Mouse (Mus musculus) liver, embryonic 11.5 days (tissue): ENCODE data around the gene Pln. TPM values are rescaled to one million over a fixed set of nuclear protein-coding genes. Genes with fewer than 3 reads are reported as not detected.

ENCODE experiments used
- ATAC-seq: fragments of 200-750 bp; cut with Nextera tagmentation; replicated peaks from 2 replicates; pipeline ENCODE4 v1.8.0; 2017; ENCODE audit warnings: moderate number of reproducible peaks, mild to moderate bottlenecking, moderate TSS enrichment, moderate library complexity; ENCODE audit not compliant: low FRiP score
- DNase-seq: peaks from one replicate; pipeline ENCODE4 v3.0.0-alpha.2; 2017; ENCODE audit warnings: low spot score
- H3K27ac ChIP-seq: fragments of 300-500 bp; sonication (generic); 2 replicates; pipeline ENCODE4 v1.5.1; 2014; ENCODE audit warnings: mild to moderate bottlenecking, low read depth, low read length, control low read depth
- H3K27me3 ChIP-seq: fragments of 300-500 bp; sonication (generic); replicated peaks from 2 replicates; pipeline ENCODE4 v1.6.1; 2014; ENCODE audit warnings: low read length, mixed read lengths; ENCODE audit not compliant: control insufficient read depth, insufficient read depth
- H3K36me3 ChIP-seq: fragments of 300-500 bp; sonication (generic); 2 replicates; pipeline ENCODE4 v1.6.1; 2014; ENCODE audit warnings: mild to moderate bottlenecking, low read length, moderate library complexity, mixed read lengths; ENCODE audit not compliant: control insufficient read depth, insufficient read depth
- H3K4me1 ChIP-seq: fragments of 300-500 bp; sonication (generic); replicated peaks from 2 replicates; pipeline ENCODE4 v1.6.1; 2014; ENCODE audit warnings: low read length, mixed read lengths; ENCODE audit not compliant: control insufficient read depth, insufficient read depth
- H3K4me2 ChIP-seq: fragments of 300-500 bp; sonication (generic); 2 replicates; pipeline ENCODE4 v1.6.1; 2014; ENCODE audit warnings: mild to moderate bottlenecking, control low read depth, moderate library complexity
- H3K4me3 ChIP-seq: fragments of 300-500 bp; sonication (generic); 2 replicates; pipeline ENCODE4 v1.5.1; 2014; ENCODE audit warnings: low read depth, low read length, control low read depth
- H3K9ac ChIP-seq: fragments of 300-500 bp; sonication (generic); 2 replicates; pipeline ENCODE4 v1.6.1; 2014; ENCODE audit warnings: low read depth, low read length, control low read depth
- H3K9me3 ChIP-seq: fragments of 300-500 bp; sonication (generic); 2 replicates; pipeline ENCODE4 v1.6.1; 2016; ENCODE audit warnings: low read length, inconsistent platforms, mixed read lengths; ENCODE audit not compliant: control insufficient read depth
- WGBS: fragments of 180-500 bp; shearing (Covaris S2); extraction: QIAGEN DNeasy Blood & Tissue Kit; methylation state at CpG from one replicate; pipeline ENCODE4 v1.1.7; 2014; 5-methylcytosine and 5-hydroxymethylcytosine counted together
- polyA plus RNA-seq: library from polyadenylated mRNA; unstranded; fragments of >200 nt; fragmentation: Nextera tagmentation; extraction: Ambion mirVana; gene quantifications from 2 replicates; pipeline ENCODE4 v1.2.1, GENCODE M21; 2014

Gene Pln
- polyA plus RNA-seq, 1 experiment from 2014 or later, result 2.5 TPM

- DNase-seq (no peak), ATAC-seq (no peak)
- H3K27ac ChIP-seq, result no peak overlapping the region
Measured at GRCm38 (mm10) chr10:53378296-53378695, 40.8 kb downstream of the Pln start.

GRCm38 (mm10) chr10:53378981-53379708 is 41.7 kb downstream of the Pln start:
- Histone ChIP-seq H3K36me3 (no peaks in the 10 kb centered on the region), H3K9ac (peak overlapping the region; percentile 82), H3K4me3 (peak overlapping the region; percentile 92), H3K27me3 (no peaks in the 10 kb centered on the region), H3K27ac (peak overlapping the region; percentile 81), H3K4me1 (peaks cover 3% of the 10 kb centered on the region; the same call in 1 of the 2 replicates), H3K4me2 (peak overlapping the region; percentile 69), H3K9me3 (no peaks in the 10 kb centered on the region)
- WGBS, result under 1% methylated on average over 58 of the region's 59 CpGs
- ATAC-seq (peak; percentile 77), DNase-seq (peak; percentile 69)

More at GRCm38 (mm10) chr10:53378296-53378695, 40.8 kb downstream of the Pln start:
- WGBS, result 74% methylated on average over 6 of the region's 6 CpGs
- Histone ChIP-seq H3K9ac (peak overlapping the region; percentile 82; the same call in 1 of the 2 replicates), H3K4me1 (peaks cover 3% of the 10 kb centered on the region; the same call in 1 of the 2 replicates), H3K36me3 (no peaks in the 10 kb centered on the region), H3K27me3 (no peaks in the 10 kb centered on the region), H3K4me2 (peak overlapping the region; percentile 69), H3K4me3 (peak overlapping the region; percentile 92), H3K9me3 (no peaks in the 10 kb centered on the region)

GRCm38 (mm10) chr10:53379709-53380106 is 42.2 kb downstream of the Pln start, which contains the start of gene Cep85l:
Gene Cep85l (minus strand): TSS chr10:53379947.
- peak within 1 kb of the TSS; percentile 81 for H3K27ac ChIP-seq
- H3K9me3 ChIP-seq, result no peaks in the 10 kb centered on the region
- DNase-seq (peak; percentile 93), ATAC-seq (peak; percentile 99)
- H3K27me3 ChIP-seq, result no peaks in the 10 kb centered on the region
- H3K9ac ChIP-seq, result peak within 1 kb of the TSS; percentile 82
- peaks cover 3% of the 10 kb centered on the region; the same call in 1 of the 2 replicates for H3K4me1 ChIP-seq
- peak within 1 kb of the TSS; percentile 69 for H3K4me2 ChIP-seq
- H3K36me3 ChIP-seq, result no peaks in the 10 kb centered on the region
- H3K4me3 ChIP-seq, result peak within 1 kb of the TSS; percentile 92
- 1% methylated on average over 31 of the region's 31 CpGs for WGBS

DNA sequence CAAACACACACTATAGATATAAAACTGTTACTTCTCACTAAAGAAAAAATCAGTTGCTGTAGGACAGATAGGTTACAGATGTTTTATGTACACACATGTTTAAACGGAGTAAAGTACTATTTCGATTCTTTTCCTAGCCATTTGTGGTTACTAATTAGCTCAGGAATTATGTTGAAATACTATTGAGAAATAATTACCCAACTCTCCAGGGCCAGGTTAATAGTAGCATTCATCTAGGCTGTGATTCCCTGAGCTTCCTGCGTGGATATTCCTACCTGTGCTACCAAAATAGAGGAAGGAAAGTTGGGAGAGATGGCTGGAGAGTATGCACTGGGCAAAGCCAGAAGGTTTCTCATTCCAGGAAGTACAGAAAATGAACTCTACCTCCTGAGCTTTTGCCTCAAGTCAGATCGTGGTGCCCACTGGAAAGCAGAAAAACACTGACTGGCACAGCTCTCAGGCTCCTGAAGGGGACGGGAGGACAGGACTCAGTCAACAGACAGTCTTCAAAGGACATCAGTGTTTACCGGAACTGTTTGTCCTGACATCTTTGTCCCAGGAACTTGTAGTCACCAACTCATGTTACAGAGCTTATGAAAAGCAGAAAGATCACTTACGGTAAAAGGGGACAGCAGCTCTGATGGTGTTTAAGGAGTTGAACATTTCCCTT is 45.4 kb downstream of the Pln start:
- Histone ChIP-seq H3K9ac (no peak overlapping the region), H3K27me3 (no peaks in the 10 kb centered on the region), H3K27ac (no peak overlapping the region), H3K9me3 (no peaks in the 10 kb centered on the region), H3K4me2 (no peak overlapping the region), H3K36me3 (no peaks in the 10 kb centered on the region), H3K4me1 (peaks cover 2% of the 10 kb centered on the region; the same call in 1 of the 2 replicates), H3K4me3 (no peak overlapping the region)
- 65% methylated on average over 7 of the region's 7 CpGs for WGBS
- ATAC-seq (no peak), DNase-seq (no peak)

DNA sequence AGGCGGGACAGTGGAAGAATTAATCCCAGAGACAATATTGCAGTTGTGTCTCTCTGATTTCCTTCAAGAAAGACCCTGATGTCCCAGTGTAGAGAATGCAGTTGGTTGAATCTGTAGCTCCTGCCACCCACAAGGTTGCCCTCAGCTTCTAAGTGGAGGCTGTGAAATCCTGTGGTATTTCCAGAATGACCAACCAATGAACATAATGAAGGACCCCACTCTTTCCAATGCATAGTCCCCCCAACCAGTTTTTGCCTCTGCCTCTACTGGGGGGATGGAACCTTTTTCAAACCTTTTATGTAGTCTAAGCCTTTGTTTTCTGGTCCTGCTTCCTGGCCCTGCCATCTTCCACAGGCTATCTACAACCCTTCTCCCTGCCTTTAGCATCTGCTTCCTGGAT is 47.4 kb downstream of the Pln start:
- Histone ChIP-seq H3K4me2 (no peak overlapping the region), H3K9me3 (no peaks in the 10 kb centered on the region), H3K4me1 (no peaks in the 10 kb centered on the region; the same call in 1 of the 2 replicates), H3K27ac (no peak overlapping the region), H3K4me3 (no peak overlapping the region), H3K36me3 (no peaks in the 10 kb centered on the region), H3K9ac (no peak overlapping the region), H3K27me3 (no peaks in the 10 kb centered on the region)
- 86% methylated on average over 1 of the region's 1 CpGs for WGBS
- no peak for ATAC-seq
- DNase-seq, result no peak

DNA sequence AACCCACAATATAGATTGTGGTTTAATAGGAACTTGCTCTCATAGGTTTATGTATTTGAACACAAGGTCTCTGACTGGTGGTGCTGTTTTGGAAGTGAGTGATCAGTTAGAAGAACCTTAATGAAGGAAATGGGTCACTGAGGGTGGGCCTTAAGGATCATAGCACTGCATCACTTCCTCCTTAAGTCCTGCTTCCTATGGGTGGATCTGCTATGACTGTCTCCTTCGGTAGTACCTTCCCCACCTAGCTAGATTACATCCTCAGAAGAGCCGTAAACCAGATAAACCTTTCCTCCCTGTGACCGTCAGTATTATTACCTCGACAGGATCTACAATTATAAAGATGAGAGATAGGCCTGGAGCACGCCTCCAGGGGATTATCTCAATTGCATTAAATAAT is 48.0 kb downstream of the Pln start:
- Histone ChIP-seq H3K27me3 (no peaks in the 10 kb centered on the region), H3K27ac (no peak overlapping the region), H3K9ac (no peak overlapping the region), H3K4me2 (no peak overlapping the region), H3K4me1 (no peaks in the 10 kb centered on the region), H3K4me3 (no peak overlapping the region), H3K9me3 (no peaks in the 10 kb centered on the region), H3K36me3 (no peaks in the 10 kb centered on the region)
- no peak for ATAC-seq
- WGBS, result 71% methylated on average over 5 of the region's 5 CpGs
- no peak for DNase-seq

GRCm38 (mm10) chr10:53388227-53388920 is 50.9 kb downstream of the Pln start:
- no peaks in the 10 kb centered on the region for H3K27me3 ChIP-seq
- no peak for ATAC-seq

GRCm38 (mm10) chr10:53394923-53395629 is 57.6 kb downstream of the Pln start:
- no peaks in the 10 kb centered on the region for H3K27me3 ChIP-seq
- no peaks in the 10 kb centered on the region for H3K9me3 ChIP-seq
- no peaks in the 10 kb centered on the region for H3K36me3 ChIP-seq
- no peak overlapping the region for H3K9ac ChIP-seq
- H3K4me2 ChIP-seq, result no peak overlapping the region
- 78% methylated on average over 9 of the region's 9 CpGs for WGBS
- no peak overlapping the region for H3K27ac ChIP-seq
- ATAC-seq, result no peak
- H3K4me3 ChIP-seq, result no peak overlapping the region
- no peaks in the 10 kb centered on the region; the same call in 1 of the 2 replicates for H3K4me1 ChIP-seq
- no peak for DNase-seq

More at GRCm38 (mm10) chr10:53388227-53388920, 50.9 kb downstream of the Pln start:
- 66% methylated on average over 6 of the region's 6 CpGs for WGBS
- Histone ChIP-seq H3K27ac (no peak overlapping the region), H3K4me2 (no peak overlapping the region), H3K4me1 (no peaks in the 10 kb centered on the region), H3K4me3 (no peak overlapping the region), H3K9me3 (no peaks in the 10 kb centered on the region), H3K9ac (no peak overlapping the region), H3K36me3 (no peaks in the 10 kb centered on the region)
- no peak for DNase-seq
